Comparison of ENCODE assay signal across 8 mouse cellular contexts in the genomic region with DNA sequence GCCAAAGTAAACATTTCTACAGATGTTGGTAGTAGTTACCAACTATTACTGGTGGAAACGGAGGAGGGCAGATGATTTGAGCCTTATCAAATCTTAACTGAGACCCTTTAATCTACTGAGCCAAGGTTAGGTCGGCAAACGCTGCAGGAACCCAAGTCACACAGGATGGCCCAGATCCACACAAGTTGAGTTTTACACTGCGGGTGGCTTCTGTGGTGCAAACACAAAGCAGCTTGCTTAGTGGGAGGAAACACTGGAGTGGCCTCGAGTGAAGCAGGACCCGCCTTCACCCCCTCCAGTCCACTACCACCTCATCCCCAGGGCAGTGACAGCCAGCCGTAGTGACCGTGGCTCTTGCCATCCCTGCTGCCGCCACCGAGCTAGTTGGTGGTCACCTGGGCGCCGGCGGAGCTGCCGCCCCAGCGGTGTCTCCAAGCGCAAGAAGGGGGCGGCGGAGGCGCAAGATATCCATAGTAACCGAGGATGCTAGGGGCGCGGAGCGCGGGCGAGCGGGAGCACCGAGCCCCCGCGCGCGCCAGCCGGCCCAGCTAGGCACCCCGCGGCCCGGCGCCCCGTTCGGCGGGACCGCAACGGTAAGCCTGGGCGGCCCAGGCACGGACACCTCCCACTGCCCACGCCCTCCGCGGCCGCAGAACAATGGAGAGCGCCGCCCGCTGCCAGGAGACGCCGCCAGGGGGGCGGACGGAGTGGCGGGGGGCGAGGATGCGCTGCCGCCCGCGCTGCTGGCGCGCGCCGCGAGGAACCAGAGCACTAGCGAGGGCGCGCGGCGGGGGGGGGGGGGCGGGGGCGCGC.
DNase-seq lines count a peak whose midpoint lies in the region; ATAC-seq lines count a peak whose summit lies in the region.

No protein-coding gene starts in this region.

- H3K4me3 ChIP-seq in heart, embryonic 11.5 days (ENCODE audit: low read depth, low read length), result peak overlapping the region; percentile 56

- H3K36me3 ChIP-seq in heart, embryonic 11.5 days (ENCODE audit: control insufficient read depth, insufficient read depth, low read length), result no peaks in the 10 kb centered on the region

- no peak; the same call in 1 of the 2 replicates for ATAC-seq in heart, embryonic 11.5 days (replicated peaks; ENCODE audit: insufficient number of reproducible peaks, low FRiP score, low TSS enrichment)

- no peak for DNase-seq in heart, adult 9 months (ENCODE audit: low spot score in 2 of 2)
- DNase-seq in cerebellum, adult 8-10 months, result peak; percentile 44
- DNase-seq in frontal cortex, postnatal 14 days (ENCODE audit: low spot score in 2 of 2), result peak; percentile 44 to 45
- peak; percentile 49 to 76 for DNase-seq in left cerebral cortex, adult 18-20 months (ENCODE audit: low spot score in 2 of 2)
- DNase-seq in neural tube, embryonic 10.5 days (ENCODE audit: extremely low spot score, low spot score), result peak; percentile 60
- no peak for DNase-seq in urinary bladder, adult 2 months (ENCODE audit: low spot score)
- no peak for DNase-seq in c-Kit-positive CD71-positive TER-119-positive erythroid progenitor cells, embryonic 14.5 days (ENCODE audit: low spot score)

- H3K9ac ChIP-seq in heart, embryonic 11.5 days (ENCODE audit: low read depth, low read length), result no peak overlapping the region

- H3K27me3 ChIP-seq in heart, embryonic 11.5 days (ENCODE audit: control insufficient read depth, insufficient read depth, low read length), result peaks cover 60% of the 10 kb centered on the region

- under 1% methylated on average over 49 of the region's 73 CpGs for WGBS in heart, embryonic 11.5 days (ENCODE audit: insufficient replicate concordance)

- H3K4me2 ChIP-seq in heart, embryonic 11.5 days, result peak overlapping the region; percentile 98

- no peaks in the 10 kb centered on the region for H3K9me3 ChIP-seq in heart, embryonic 11.5 days (replicated peaks; ENCODE audit: control insufficient read depth, low read length)

- no peaks in the 10 kb centered on the region for H3K4me1 ChIP-seq in heart, embryonic 11.5 days (ENCODE audit: control insufficient read depth, insufficient read depth, low read length)

- H3K27ac ChIP-seq in heart, embryonic 11.5 days (ENCODE audit: low read depth, low read length), result no peak overlapping the region

Comparison
In these comparisons a context has a peak if more than half of its experiments do, and no peak if none do; other contexts are left out.
1. DNase-seq: peak in cerebellum, adult 8-10 months (single experiment), frontal cortex, postnatal 14 days (2 of 2), left cerebral cortex, adult 18-20 months (2 of 2) and neural tube, embryonic 10.5 days (single experiment); none in heart, adult 9 months (0 of 2), urinary bladder, adult 2 months (single experiment) and c-Kit-positive CD71-positive TER-119-positive erythroid progenitor cells, embryonic 14.5 days (single experiment).